Mouse (Mus musculus) spleen, adult 2 months (tissue): ENCODE measurements around the gene Akap6. TPM values are rescaled to one million over a fixed set of nuclear protein-coding genes. Genes with fewer than 3 reads are reported as not detected.

ENCODE experiments used
- DNase-seq, 2 experiments: peaks; one replicate each; pipeline versions ENCODE4 v3.0.0 to v3.0.0-alpha.2; 2012 to 2021; ENCODE audit warnings: low spot score in 2 of 2, low read depth in 1 of 2
- H3K27ac ChIP-seq: fragments of 200-500 bp; 2 replicates; pipeline ENCODE4 v1.5.1; 2012; ENCODE audit warnings: low read length, inconsistent platforms; ENCODE audit not compliant: insufficient read depth
- H3K27me3 ChIP-seq: fragments of 200-500 bp; 2 replicates; pipeline ENCODE4 v1.6.1; 2012; ENCODE audit warnings: mild to moderate bottlenecking, moderate library complexity, low read length, inconsistent platforms; ENCODE audit not compliant: control insufficient read depth, insufficient read depth
- H3K36me3 ChIP-seq: fragments of 200-500 bp; 2 replicates; pipeline ENCODE4 v1.6.1; 2012; ENCODE audit warnings: mild to moderate bottlenecking, low read length, inconsistent platforms; ENCODE audit not compliant: control insufficient read depth, insufficient read depth
- H3K4me1 ChIP-seq: fragments of 200-500 bp; 2 replicates; pipeline ENCODE4 v1.6.1; 2011; ENCODE audit warnings: inconsistent platforms; ENCODE audit not compliant: control insufficient read depth, insufficient read depth, insufficient read length
- H3K4me3 ChIP-seq: fragments of 200-500 bp; 2 replicates; pipeline ENCODE4 v1.5.1; 2011; ENCODE audit warnings: mild to moderate bottlenecking, inconsistent platforms; ENCODE audit not compliant: insufficient read depth, insufficient read length; ENCODE audit errors: extremely low read depth
- CTCF ChIP-seq: fragments of 200-500 bp; IDR thresholded peaks from 2 replicates; pipeline ENCODE4 v1.5.1; 2011; ENCODE audit warnings: mild to moderate bottlenecking, inconsistent platforms; ENCODE audit not compliant: insufficient read depth, insufficient read length, insufficient replicate concordance; ENCODE audit errors: extremely low read depth
- POLR2A ChIP-seq: fragments of 200-500 bp; IDR thresholded peaks from 2 replicates; pipeline ENCODE4 v1.6.1; 2011; ENCODE audit warnings: low read depth, low read length, inconsistent platforms
- WGBS: fragments of 180-500 bp; shearing (Covaris S2); methylation state at CpG from one replicate; pipeline ENCODE4 v1.1.7; 2018; 5-methylcytosine and 5-hydroxymethylcytosine counted together
- polyA plus RNA-seq: library from polyadenylated mRNA; depleted of rRNA; stranded (reverse); fragments of >200 nt; gene quantifications from 2 replicates; pipeline ENCODE4 v1.2.3, GENCODE M21; 2012; rRNA removed

The Akap6 gene
- polyA plus RNA-seq = 0.02 and 0.07 TPM in 2 replicates

GRCm38 (mm10) chr12:52699146-52699545 lies at the start of gene Akap6:
TSS of gene Akap6 (plus strand) at chr12:52699383.
- no peaks in the 10 kb centered on the region for H3K4me1 ChIP-seq
- H3K4me3 ChIP-seq = no peak within 1 kb of the TSS
- H3K36me3 ChIP-seq = no peaks in the 10 kb centered on the region
- H3K27me3 ChIP-seq = no peaks in the 10 kb centered on the region
- no peak within 1 kb of the TSS for H3K27ac ChIP-seq
- DNase-seq = no peak
- TF ChIP-seq CTCF = no peak
- no peak for TF ChIP-seq POLR2A
- 93% methylated on average over 6 of the region's 6 CpGs for WGBS

- no peak overlapping the region for H3K4me3 ChIP-seq
- DNase-seq = no peak
- H3K27ac ChIP-seq = no peak overlapping the region
- no peaks in the 10 kb centered on the region for H3K4me1 ChIP-seq
- H3K36me3 ChIP-seq = no peaks in the 10 kb centered on the region
- TF ChIP-seq CTCF (no peak), POLR2A (no peak)
- WGBS = 79% methylated on average over 7 of the region's 7 CpGs
- no peaks in the 10 kb centered on the region for H3K27me3 ChIP-seq
These were observed 36.0 kb upstream of the Akap6 start for GRCm38 (mm10) chr12:52662907-52663790.

GRCm38 (mm10) chr12:52664944-52665343 lies 34.2 kb upstream of the Akap6 start:
- H3K4me3 ChIP-seq = no peak overlapping the region
- TF ChIP-seq POLR2A = no peak
- TF ChIP-seq CTCF = no peak
- no peaks in the 10 kb centered on the region for H3K4me1 ChIP-seq
- WGBS = 74% methylated on average over 5 of the region's 5 CpGs
- H3K36me3 ChIP-seq = no peaks in the 10 kb centered on the region
- H3K27me3 ChIP-seq = no peaks in the 10 kb centered on the region
- DNase-seq = no peak
- no peak overlapping the region for H3K27ac ChIP-seq

- no peak for DNase-seq
- Histone ChIP-seq H3K4me1 (no peaks in the 10 kb centered on the region), H3K27ac (no peak overlapping the region), H3K36me3 (no peaks in the 10 kb centered on the region), H3K4me3 (no peak overlapping the region), H3K27me3 (no peaks in the 10 kb centered on the region)
- 81% methylated on average over 7 of the region's 7 CpGs for WGBS
- no peak for TF ChIP-seq POLR2A
- no peak for TF ChIP-seq CTCF
These were observed 27.7 kb upstream of the Akap6 start for GRCm38 (mm10) chr12:52671436-52671835.

GRCm38 (mm10) chr12:52671943-52672342 lies 27.2 kb upstream of the Akap6 start:
- H3K27me3 ChIP-seq = no peaks in the 10 kb centered on the region
- H3K36me3 ChIP-seq = no peaks in the 10 kb centered on the region
- 87% methylated on average over 6 of the region's 6 CpGs for WGBS
- no peaks in the 10 kb centered on the region for H3K4me1 ChIP-seq
- no peak overlapping the region for H3K4me3 ChIP-seq
- TF ChIP-seq CTCF = no peak
- TF ChIP-seq POLR2A = no peak
- no peak overlapping the region for H3K27ac ChIP-seq
- DNase-seq = no peak

GRCm38 (mm10) chr12:52673361-52673960 lies 25.7 kb upstream of the Akap6 start:
- TF ChIP-seq CTCF (no peak), POLR2A (no peak)
- H3K4me1 ChIP-seq = no peaks in the 10 kb centered on the region
- WGBS = 77% methylated on average over 6 of the region's 6 CpGs
- no peak for DNase-seq
- no peak overlapping the region for H3K27ac ChIP-seq
- H3K27me3 ChIP-seq = no peaks in the 10 kb centered on the region
- H3K4me3 ChIP-seq = no peak overlapping the region
- H3K36me3 ChIP-seq = no peaks in the 10 kb centered on the region

GRCm38 (mm10) chr12:52675010-52675409 lies 24.2 kb upstream of the Akap6 start:
- Histone ChIP-seq H3K27me3 (no peaks in the 10 kb centered on the region), H3K4me3 (no peak overlapping the region), H3K27ac (no peak overlapping the region), H3K4me1 (no peaks in the 10 kb centered on the region), H3K36me3 (no peaks in the 10 kb centered on the region)
- no peak for TF ChIP-seq CTCF
- TF ChIP-seq POLR2A = no peak
- WGBS = 89% methylated on average over 4 of the region's 4 CpGs
- no peak for DNase-seq
